Mouse (Mus musculus) spleen, embryonic (tissue): ENCODE results near the gene Sesn1.

ENCODE experiments used
- CTCF ChIA-PET: fragments of 350-600 bp; sonication (Branson Sonifier 250); formaldehyde crosslinking; loops from one replicate; lab custom pipeline; 2022; lab: Charles Lee

Gene Sesn1

DNA sequence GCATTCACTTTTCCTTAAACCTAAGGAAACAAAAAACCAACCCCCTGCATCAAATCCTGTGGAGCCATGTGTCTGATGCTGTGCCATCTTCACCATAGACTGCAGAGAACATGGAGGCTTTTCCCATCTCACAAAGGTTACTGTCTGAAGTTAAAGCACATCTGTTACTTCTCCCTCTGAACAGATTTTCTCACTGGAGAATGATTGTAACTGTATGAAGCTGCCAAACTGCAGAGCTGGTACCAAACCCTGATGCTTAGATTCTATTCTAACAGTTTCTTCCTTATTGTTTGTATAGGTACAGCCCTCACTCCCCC lies 57.1 kb downstream of the Sesn1 start:
- CTCF ChIA-PET, result no interaction called here

- CTCF ChIA-PET, result no interaction called here
Observed at GRCm38 (mm10) chr10:41867956-41868355, 58.2 kb downstream of the Sesn1 start.

GRCm38 (mm10) chr10:41870101-41870500 lies 60.4 kb downstream of the Sesn1 start:
- CTCF ChIA-PET, result interaction anchor here (0.6 kb wide), 1 partner anchor 18 kb away, joined by 5 read pairs; no protein-coding TSS in a partner anchor

DNA sequence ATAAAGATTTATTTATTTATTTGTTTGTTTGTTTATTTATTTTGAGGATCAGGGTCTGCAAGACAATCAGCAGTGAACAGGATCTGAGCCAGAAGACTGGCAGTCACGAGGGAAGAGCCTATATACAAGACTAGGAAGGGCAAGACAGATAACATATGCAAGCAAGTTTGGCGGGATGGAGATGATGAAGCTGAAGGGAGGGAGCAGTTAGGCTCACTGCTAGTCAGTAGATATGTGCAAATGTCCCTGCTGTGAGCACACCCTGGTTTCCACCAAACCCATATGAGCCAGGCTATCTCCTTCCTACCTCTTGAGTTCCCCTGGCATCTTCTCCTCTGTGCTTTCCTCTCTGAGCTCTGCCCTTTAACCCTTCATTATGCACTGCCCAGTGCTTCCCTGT lies 61.8 kb downstream of the Sesn1 start:
- CTCF ChIA-PET, result no interaction called here

DNA sequence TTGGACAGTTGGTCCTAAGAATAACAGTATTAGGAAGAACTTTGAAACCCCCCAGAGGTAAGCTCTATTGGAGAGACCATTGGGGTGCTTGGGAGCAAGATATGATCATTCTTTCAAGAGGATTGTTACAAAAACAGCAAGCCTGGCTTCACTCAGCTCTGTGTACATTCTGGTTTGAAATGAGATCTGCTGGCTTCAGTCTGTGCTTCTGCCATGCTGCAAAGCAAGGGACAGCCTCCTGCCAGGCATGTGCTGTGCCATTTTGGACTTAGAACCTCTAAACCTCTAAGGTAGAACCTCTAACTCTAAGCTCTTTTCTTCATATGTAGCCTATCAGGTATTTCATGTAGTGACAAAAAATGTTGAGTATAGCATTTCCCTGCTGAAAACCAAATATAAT lies 65.9 kb downstream of the Sesn1 start:
- CTCF ChIA-PET, result no interaction called here

- CTCF ChIA-PET, result no interaction called here
Observed at GRCm38 (mm10) chr10:41878344-41878743, 68.6 kb downstream of the Sesn1 start.

GRCm38 (mm10) chr10:41879675-41880074 lies 69.9 kb downstream of the Sesn1 start:
- CTCF ChIA-PET, result no interaction called here

GRCm38 (mm10) chr10:41880206-41880605 lies 70.5 kb downstream of the Sesn1 start:
- CTCF ChIA-PET, result no interaction called here

- CTCF ChIA-PET, result no interaction called here
Observed at GRCm38 (mm10) chr10:41880777-41881176, 71.0 kb downstream of the Sesn1 start.

DNA sequence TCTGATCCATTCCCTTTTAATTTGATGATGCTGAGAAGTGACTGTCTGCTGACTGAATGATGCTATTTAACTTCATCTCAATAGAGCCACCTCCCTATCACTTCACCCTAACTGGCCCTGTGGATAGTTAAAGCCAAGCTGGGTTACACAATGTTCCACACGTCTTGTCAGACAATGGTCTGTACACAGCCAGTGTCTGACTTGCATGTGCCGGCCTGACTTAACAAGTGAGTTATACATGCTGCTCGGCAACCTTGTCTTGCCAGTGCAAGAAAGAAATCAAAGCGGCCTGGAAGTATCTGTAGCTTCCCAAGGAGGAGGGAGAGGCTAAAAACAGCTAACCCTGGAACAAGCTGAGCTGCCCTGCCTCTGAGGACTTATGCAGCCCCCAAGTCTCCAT lies 71.7 kb downstream of the Sesn1 start:
- CTCF ChIA-PET, result no interaction called here

GRCm38 (mm10) chr10:41883741-41884575 lies 74.2 kb downstream of the Sesn1 start:
- CTCF ChIA-PET, result interaction anchor here (0.7 kb wide), 1 partner anchor 1890 kb away, joined by 4 read pairs; no protein-coding TSS in a partner anchor

DNA sequence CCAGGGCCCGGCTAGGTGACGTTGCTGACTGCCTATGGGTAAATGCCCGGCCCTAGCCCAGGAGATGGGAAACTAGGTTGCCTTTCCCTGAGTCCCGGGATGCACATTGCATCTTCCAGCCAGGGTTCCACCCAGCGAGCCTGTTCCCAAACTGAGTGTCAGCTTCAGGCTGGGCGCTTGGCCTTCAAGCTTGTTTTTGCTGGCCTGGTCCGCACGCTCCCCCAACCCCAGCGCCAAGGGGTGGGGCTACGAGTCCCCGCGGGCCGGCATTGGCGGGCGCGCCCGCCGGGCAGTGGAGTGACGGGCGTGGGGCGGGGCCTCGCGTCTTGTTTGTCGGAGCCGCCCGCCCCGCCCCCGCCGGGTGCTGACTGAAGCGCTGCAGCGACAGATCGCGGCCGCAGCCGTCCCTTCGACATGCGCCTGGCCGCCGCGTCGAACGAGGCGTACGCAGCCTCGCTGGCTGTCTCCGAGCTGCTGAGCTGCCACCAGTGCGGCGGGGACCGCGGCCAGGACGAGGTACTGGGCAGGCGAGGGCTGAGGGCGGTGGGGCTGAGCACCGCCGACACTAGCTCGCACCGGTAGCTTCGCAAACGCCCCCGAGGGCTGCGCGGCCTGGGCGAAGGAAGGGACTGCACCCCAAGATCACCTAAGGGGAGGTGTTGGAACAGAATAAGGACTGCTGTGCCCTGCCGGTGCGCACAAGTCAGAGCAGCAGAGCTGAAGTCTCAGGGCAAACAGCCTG lies 77.5 kb downstream of the Sesn1 start:
- CTCF ChIA-PET, result interaction anchor here (0.6 kb wide), 1 partner anchor 38 kb away, joined by 3 read pairs; no protein-coding TSS in a partner anchor

DNA sequence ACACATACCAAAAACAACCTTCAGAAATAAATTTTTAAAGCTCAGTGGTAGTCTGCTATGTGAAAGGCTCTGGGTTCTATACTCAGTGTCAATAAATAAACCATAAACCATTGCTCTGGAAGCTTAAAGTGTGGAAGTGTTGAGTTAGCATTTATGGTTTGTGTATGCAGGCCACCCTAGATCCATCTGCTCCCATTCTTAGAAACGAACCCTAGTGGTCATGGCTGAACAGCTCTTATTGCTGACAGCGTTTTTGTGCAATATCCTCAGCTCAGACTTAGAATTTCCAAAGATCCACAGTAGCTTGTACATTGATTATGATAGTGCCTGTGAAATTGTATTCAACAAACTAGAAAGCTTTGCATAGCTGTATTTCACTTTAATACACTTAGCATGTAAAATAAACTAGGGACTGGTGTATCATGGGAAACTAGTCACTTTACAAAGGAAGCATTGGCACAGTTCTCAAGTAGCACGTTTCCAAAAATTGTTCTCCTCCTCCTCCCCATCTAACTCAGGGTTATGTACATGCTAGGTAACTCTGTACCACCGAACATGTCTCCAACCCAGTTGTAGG lies 78.7 kb downstream of the Sesn1 start:
- CTCF ChIA-PET, result interaction anchor here (0.6 to 1.1 kb wide), 3 partner anchors 18 to 60 kb away, joined by 3 to 5 read pairs (median 3); no protein-coding TSS in a partner anchor

DNA sequence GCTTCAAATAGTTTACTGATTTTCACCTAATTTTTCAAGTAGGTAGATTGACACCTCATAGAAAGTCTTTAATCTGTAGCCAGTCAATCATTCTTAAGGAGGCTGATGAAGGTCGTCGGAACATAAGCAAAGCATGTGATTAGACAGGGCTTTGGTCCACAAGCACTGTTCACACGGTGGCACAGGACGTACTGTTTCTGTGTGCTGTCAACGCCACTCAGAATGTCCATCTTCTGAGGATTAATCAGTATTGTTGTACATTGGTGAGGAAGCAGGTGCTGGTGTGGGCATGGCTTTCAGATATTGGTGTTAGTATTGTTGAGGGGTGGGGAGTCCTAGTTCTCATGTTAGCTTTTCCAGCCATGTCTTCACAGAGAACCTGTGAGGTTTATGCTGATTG lies 79.8 kb downstream of the Sesn1 start:
- CTCF ChIA-PET, result interaction anchor here (0.7 to 1.3 kb wide), 2 partner anchors 12 to 58 kb away, joined by 3 read pairs; no protein-coding TSS in a partner anchor

DNA sequence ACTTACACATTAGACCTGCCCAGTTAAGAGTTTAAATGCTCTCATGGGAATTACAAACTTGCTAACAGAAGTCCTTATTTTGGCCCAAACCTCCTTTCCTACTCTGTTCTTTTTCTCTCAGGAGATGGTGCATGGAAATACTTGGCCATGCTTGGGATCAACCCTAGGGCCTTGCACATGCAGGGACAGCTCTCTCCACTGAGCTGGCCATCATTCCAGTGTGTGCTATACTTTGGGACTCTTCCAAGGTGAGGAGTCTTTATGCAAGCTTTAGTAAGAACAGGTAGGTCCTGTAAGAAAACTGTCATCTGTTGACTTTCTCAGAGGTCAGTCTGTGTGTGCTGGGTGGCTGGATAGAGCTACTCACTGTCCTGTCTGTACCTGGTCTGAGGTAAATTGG lies 80.8 kb downstream of the Sesn1 start:
- CTCF ChIA-PET, result interaction anchor here (1.3 kb wide), 1 partner anchor 11 kb away, joined by 3 read pairs; no protein-coding TSS in a partner anchor

- CTCF ChIA-PET, result no interaction called here
Observed at GRCm38 (mm10) chr10:41891312-41891711, 81.6 kb downstream of the Sesn1 start.

- CTCF ChIA-PET, result no interaction called here
Observed at GRCm38 (mm10) chr10:41893433-41894411, 84.0 kb downstream of the Sesn1 start.

- CTCF ChIA-PET, result interaction anchor here (0.6 kb wide), 1 partner anchor 694 kb away, joined by 3 read pairs; no protein-coding TSS in a partner anchor
Observed at GRCm38 (mm10) chr10:41896425-41896824, 86.7 kb downstream of the Sesn1 start.

- CTCF ChIA-PET, result interaction anchor here (0.6 kb wide), 1 partner anchor 694 kb away, joined by 3 read pairs; no protein-coding TSS in a partner anchor
Observed at GRCm38 (mm10) chr10:41896865-41897264, 87.1 kb downstream of the Sesn1 start.

GRCm38 (mm10) chr10:41901456-41901855 lies 91.7 kb downstream of the Sesn1 start:
- CTCF ChIA-PET, result interaction anchor here (1.0 kb wide), 1 partner anchor 11 kb away, joined by 3 read pairs; no protein-coding TSS in a partner anchor
